Mouse (Mus musculus) heart, embryonic 11.5 days (tissue): ENCODE measurements around the gene Arel1. TPM values are rescaled to one million over a fixed set of nuclear protein-coding genes. Genes with fewer than 3 reads are reported as not detected.

Experiments
- polyA plus RNA-seq: library from polyadenylated mRNA; unstranded; fragments of >200 nt; fragmentation: Nextera tagmentation; extraction: Ambion mirVana; gene quantifications from 2 replicates; pipeline ENCODE4 v1.2.1, GENCODE M21; 2014

The Arel1 gene
- polyA plus RNA-seq, 1 experiment from 2014 or later: 13.1 TPM

Other genes with a start within 250 kb of the Arel1 start
- gene Npc2, start 197.7 kb downstream of the Arel1 start, polyA plus RNA-seq: 52.0 and 55.6 TPM in 2 replicates
- gene Isca2, start 197.6 kb downstream of the Arel1 start, polyA plus RNA-seq: 133 and 142 TPM in 2 replicates
- gene Ltbp2, start 94.4 kb downstream of the Arel1 start, polyA plus RNA-seq: 0.21 and 0.37 TPM in 2 replicates
- 92.3 and 102 TPM in 2 replicates for gene Fcf1, start within 50 bp of the Arel1 start, polyA plus RNA-seq
- 28.5 and 30.4 TPM in 2 replicates for gene Ylpm1, start 25.4 kb upstream of the Arel1 start, polyA plus RNA-seq
- gene Prox2, start 139.9 kb upstream of the Arel1 start, polyA plus RNA-seq: 2.5 and 3.1 TPM in 2 replicates
- 170 and 200 TPM in 2 replicates for gene Dlst, start 139.9 kb upstream of the Arel1 start, polyA plus RNA-seq
- gene Rps6kl1, start 180.4 kb upstream of the Arel1 start, polyA plus RNA-seq: 0.94 and 1.3 TPM in 2 replicates
- 9.0 and 12.7 TPM in 2 replicates for gene Pgf, start 206.9 kb upstream of the Arel1 start, polyA plus RNA-seq
- 60.4 and 60.6 TPM in 2 replicates for gene Eif2b2, start 248.6 kb upstream of the Arel1 start, polyA plus RNA-seq